Comparison of ENCODE assay signal across 8 mouse cellular contexts in genomic region chr5:65956144-65957008, GRCm38 (mm10). TPM values are rescaled to one million over a fixed set of nuclear protein-coding genes. Genes with fewer than 3 reads are reported as not detected.
A peak's percentile ranks its signal among the peaks of the same experiment; 100 is the strongest.
DNase-seq lines count a peak whose midpoint lies in the region; ATAC-seq and TF ChIP-seq lines count a peak whose summit lies in the region.

No protein-coding gene starts in this region.

- H3K4me1 ChIP-seq in lung, postnatal 0 days (ENCODE audit: insufficient read depth, low read depth, low read length): no peaks in the 10 kb centered on the region
- peaks cover 12% of the 10 kb centered on the region; the same call in 1 of the 2 replicates for H3K4me1 ChIP-seq in forebrain, embryonic 15.5 days
- H3K4me1 ChIP-seq in liver, embryonic 11.5 days (replicated peaks; ENCODE audit: control insufficient read depth, insufficient read depth, low read length): no peaks in the 10 kb centered on the region
- H3K4me1 ChIP-seq in small intestine, adult 2 months (ENCODE audit: control insufficient read depth, insufficient read depth, insufficient read length, low read length): no peaks in the 10 kb centered on the region

- no peak for TF ChIP-seq CTCF in lung, postnatal 0 days (IDR thresholded peaks at IDR 0.05)
- no peak for TF ChIP-seq CTCF in small intestine, adult 2 months (IDR thresholded peaks at IDR 0.05; ENCODE audit: extremely low read depth, insufficient read length, insufficient replicate concordance, low read depth, low read length)

- H3K9ac ChIP-seq in lung, postnatal 0 days (replicated peaks; ENCODE audit: low read depth): no peak overlapping the region; the same call in 1 of the 2 replicates
- no peak overlapping the region for H3K9ac ChIP-seq in forebrain, embryonic 15.5 days (replicated peaks)
- no peak overlapping the region for H3K9ac ChIP-seq in liver, embryonic 11.5 days (ENCODE audit: low read depth, low read length)

- DNase-seq in lung, postnatal 0 days (ENCODE audit: low spot score): peak; percentile 82
- no peak for DNase-seq in lung, postnatal 4 days
- no peak for DNase-seq in liver, embryonic 11.5 days (ENCODE audit: low spot score)
- DNase-seq in spleen, adult 18-20 months: no peak
- DNase-seq in right cerebral cortex, postnatal 4 days: no peak

- WGBS in lung, postnatal 0 days: 74% methylated on average over 9 of the region's 9 CpGs
- WGBS in forebrain, embryonic 15.5 days: 82% methylated on average over 9 of the region's 9 CpGs
- WGBS in liver, embryonic 11.5 days: 74% methylated on average over 9 of the region's 9 CpGs
- WGBS in small intestine, adult 2 months: 76% methylated on average over 9 of the region's 9 CpGs

- 0 out of 2 replicates have a peak, but pooled peaks have one; percentile 23 for TF ChIP-seq EP300 in lung, postnatal 0 days (IDR thresholded peaks at IDR 0.05)

- TF ChIP-seq POLR2A in small intestine, adult 2 months (IDR thresholded peaks at IDR 0.05; ENCODE audit: low read depth, low read length): no peak

- H3K4me3 ChIP-seq in lung, postnatal 0 days (ENCODE audit: low read depth, low read length): peak overlapping the region; percentile 23
- peak overlapping the region; percentile 34 for H3K4me3 ChIP-seq in forebrain, embryonic 15.5 days
- H3K4me3 ChIP-seq in liver, embryonic 11.5 days (ENCODE audit: low read depth, low read length): peak overlapping the region; percentile 32
- H3K4me3 ChIP-seq in small intestine, adult 2 months (ENCODE audit: low read depth, low read length): peak overlapping the region; percentile 56

- no peaks in the 10 kb centered on the region for H3K27me3 ChIP-seq in lung, postnatal 0 days (replicated peaks; ENCODE audit: insufficient read depth, low read length)
- no peaks in the 10 kb centered on the region for H3K27me3 ChIP-seq in forebrain, embryonic 15.5 days
- H3K27me3 ChIP-seq in liver, embryonic 11.5 days (replicated peaks; ENCODE audit: control insufficient read depth, insufficient read depth, low read length): no peaks in the 10 kb centered on the region
- H3K27me3 ChIP-seq in small intestine, adult 2 months (ENCODE audit: control insufficient read depth, insufficient read depth, low read length): no peaks in the 10 kb centered on the region

- peak; percentile 34 for ATAC-seq in lung, postnatal 0 days
- no peak for ATAC-seq in forebrain, embryonic 15.5 days (replicated peaks)
- ATAC-seq in liver, embryonic 11.5 days (replicated peaks; ENCODE audit: low FRiP score): no peak
- ATAC-seq in frontal cortex, adult (ENCODE audit: low TSS enrichment): no peak

- peak overlapping the region; percentile 45 for H3K4me2 ChIP-seq in lung, postnatal 0 days (replicated peaks; ENCODE audit: low read depth, low read length)
- peak overlapping the region; percentile 43 for H3K4me2 ChIP-seq in forebrain, embryonic 15.5 days (replicated peaks)
- H3K4me2 ChIP-seq in liver, embryonic 11.5 days: peak overlapping the region; percentile 57

- no peak overlapping the region; the same call in 1 of the 2 replicates for H3K27ac ChIP-seq in lung, postnatal 0 days (ENCODE audit: low read length)
- peak overlapping the region; percentile 61; the same call in 1 of the 2 replicates for H3K27ac ChIP-seq in forebrain, embryonic 15.5 days (replicated peaks)
- no peak overlapping the region for H3K27ac ChIP-seq in liver, embryonic 11.5 days (ENCODE audit: low read depth, low read length)
- no peak overlapping the region for H3K27ac ChIP-seq in small intestine, adult 2 months (ENCODE audit: insufficient read depth, low read depth, low read length)

- no peaks in the 10 kb centered on the region for H3K9me3 ChIP-seq in lung, postnatal 0 days (ENCODE audit: low read length)
- H3K9me3 ChIP-seq in forebrain, embryonic 15.5 days: no peaks in the 10 kb centered on the region
- H3K9me3 ChIP-seq in liver, embryonic 11.5 days (ENCODE audit: control insufficient read depth, low read length): no peaks in the 10 kb centered on the region

- no peaks in the 10 kb centered on the region for H3K36me3 ChIP-seq in lung, postnatal 0 days (ENCODE audit: insufficient read depth, low read length)
- no peaks in the 10 kb centered on the region for H3K36me3 ChIP-seq in forebrain, embryonic 15.5 days
- no peaks in the 10 kb centered on the region for H3K36me3 ChIP-seq in liver, embryonic 11.5 days (ENCODE audit: control insufficient read depth, insufficient read depth, low read length)
- H3K36me3 ChIP-seq in small intestine, adult 2 months (ENCODE audit: control insufficient read depth, insufficient read depth, low read length): no peaks in the 10 kb centered on the region

RNA-seq across cellular contexts. Expression of gene Chrna9, which starts 21.7 kb away (rescaled TPM):
- polyA plus RNA-seq in lung, postnatal 0 days (2015; fragmentation: Nextera tagmentation; extraction: Ambion mirVana): 0.20 TPM in 1 of 2 replicates, not detected in the other
- not detected in 2 replicates for polyA plus RNA-seq in forebrain, embryonic 15.5 days (2015; fragmentation: Nextera tagmentation; extraction: Ambion mirVana)
- 0.14 TPM in 1 of 2 replicates, not detected in the other for polyA plus RNA-seq in liver, embryonic 11.5 days (2014; fragmentation: Nextera tagmentation; extraction: Ambion mirVana)
- not detected in 2 replicates for polyA plus RNA-seq in small intestine, adult 2 months (2012; rRNA removed)

RNA-seq across cellular contexts. Expression of gene 9130230L23Rik, which starts 47.7 kb away (rescaled TPM):
- polyA plus RNA-seq in lung, postnatal 0 days (2015; fragmentation: Nextera tagmentation; extraction: Ambion mirVana): 1.7 TPM in 2 replicates
- polyA plus RNA-seq in forebrain, embryonic 15.5 days (2015; fragmentation: Nextera tagmentation; extraction: Ambion mirVana): 0.15 TPM in 1 of 2 replicates, not detected in the other
- polyA plus RNA-seq in liver, embryonic 11.5 days (2014; fragmentation: Nextera tagmentation; extraction: Ambion mirVana): not detected in 2 replicates
- 4.7 and 10.9 TPM in 2 replicates for polyA plus RNA-seq in small intestine, adult 2 months (2012; rRNA removed)
